Mouse (Mus musculus): ENCODE data around the gene Tctn1. TPM values are rescaled to one million over a fixed set of nuclear protein-coding genes. Genes with fewer than 3 reads are reported as not detected.

Tctn1 gene
- polyA plus RNA-seq, 1 experiment, result 5.1 TPM

- no peak for TF ChIP-seq GATA1 (IDR thresholded peaks at IDR 0.05; ENCODE audit: low read length)
These were observed 23.3 kb downstream of the Tctn1 start for GRCm38 (mm10) chr5:122240989-122241388.

GRCm38 (mm10) chr5:122240521-122240920 lies 23.7 kb downstream of the Tctn1 start:
- no peak for TF ChIP-seq GATA1 (IDR thresholded peaks at IDR 0.05; ENCODE audit: low read length)

GRCm38 (mm10) chr5:122239618-122240017 lies 24.6 kb downstream of the Tctn1 start:
- TF ChIP-seq GATA1 (IDR thresholded peaks at IDR 0.05; ENCODE audit: low read length), result no peak

GRCm38 (mm10) chr5:122237200-122237599 lies 27.1 kb downstream of the Tctn1 start:
- no peak for TF ChIP-seq GATA1 (IDR thresholded peaks at IDR 0.05; ENCODE audit: low read length)

- no peak for TF ChIP-seq GATA1 (IDR thresholded peaks at IDR 0.05; ENCODE audit: low read length)
These were observed 28.9 kb downstream of the Tctn1 start for GRCm38 (mm10) chr5:122235196-122235836.

- no peak for TF ChIP-seq GATA1 (IDR thresholded peaks at IDR 0.05; ENCODE audit: low read length)
These were observed 29.7 kb downstream of the Tctn1 start for GRCm38 (mm10) chr5:122234319-122235195.

GRCm38 (mm10) chr5:122233695-122234094 lies 30.6 kb downstream of the Tctn1 start:
- TF ChIP-seq GATA1 (IDR thresholded peaks at IDR 0.05; ENCODE audit: low read length), result no peak

GRCm38 (mm10) chr5:122233077-122233581 lies 31.1 kb downstream of the Tctn1 start:
- TF ChIP-seq GATA1 (IDR thresholded peaks at IDR 0.05; ENCODE audit: low read length), result no peak

- no peak for TF ChIP-seq GATA1 (IDR thresholded peaks at IDR 0.05; ENCODE audit: low read length)
These were observed 32.3 kb downstream of the Tctn1 start for GRCm38 (mm10) chr5:122232004-122232403.

GRCm38 (mm10) chr5:122231431-122231830 lies 32.8 kb downstream of the Tctn1 start:
- TF ChIP-seq GATA1 (IDR thresholded peaks at IDR 0.05; ENCODE audit: low read length), result no peak

GRCm38 (mm10) chr5:122230816-122231215 lies 33.4 kb downstream of the Tctn1 start:
- no peak for TF ChIP-seq GATA1 (IDR thresholded peaks at IDR 0.05; ENCODE audit: low read length)

GRCm38 (mm10) chr5:122228772-122229171 lies 35.5 kb downstream of the Tctn1 start:
- no peak for TF ChIP-seq GATA1 (IDR thresholded peaks at IDR 0.05; ENCODE audit: low read length)

GRCm38 (mm10) chr5:122228271-122228765 lies 35.9 kb downstream of the Tctn1 start:
- no peak for TF ChIP-seq GATA1 (IDR thresholded peaks at IDR 0.05; ENCODE audit: low read length)

GRCm38 (mm10) chr5:122224291-122224690 lies 40.0 kb downstream of the Tctn1 start:
- no peak for TF ChIP-seq GATA1 (IDR thresholded peaks at IDR 0.05; ENCODE audit: low read length)

GRCm38 (mm10) chr5:122221085-122221484 lies 43.2 kb downstream of the Tctn1 start:
- TF ChIP-seq GATA1 (IDR thresholded peaks at IDR 0.05; ENCODE audit: low read length), result no peak

Data from G1E-ER4 (cell line).